Mouse (Mus musculus): ENCODE results near the gene Tlcd2. TPM values are rescaled to one million over a fixed set of nuclear protein-coding genes. Genes with fewer than 3 reads are reported as not detected.

Tlcd2 gene
- polyA plus RNA-seq, 1 experiment from 2014 or later: 8.9 TPM

DNA sequence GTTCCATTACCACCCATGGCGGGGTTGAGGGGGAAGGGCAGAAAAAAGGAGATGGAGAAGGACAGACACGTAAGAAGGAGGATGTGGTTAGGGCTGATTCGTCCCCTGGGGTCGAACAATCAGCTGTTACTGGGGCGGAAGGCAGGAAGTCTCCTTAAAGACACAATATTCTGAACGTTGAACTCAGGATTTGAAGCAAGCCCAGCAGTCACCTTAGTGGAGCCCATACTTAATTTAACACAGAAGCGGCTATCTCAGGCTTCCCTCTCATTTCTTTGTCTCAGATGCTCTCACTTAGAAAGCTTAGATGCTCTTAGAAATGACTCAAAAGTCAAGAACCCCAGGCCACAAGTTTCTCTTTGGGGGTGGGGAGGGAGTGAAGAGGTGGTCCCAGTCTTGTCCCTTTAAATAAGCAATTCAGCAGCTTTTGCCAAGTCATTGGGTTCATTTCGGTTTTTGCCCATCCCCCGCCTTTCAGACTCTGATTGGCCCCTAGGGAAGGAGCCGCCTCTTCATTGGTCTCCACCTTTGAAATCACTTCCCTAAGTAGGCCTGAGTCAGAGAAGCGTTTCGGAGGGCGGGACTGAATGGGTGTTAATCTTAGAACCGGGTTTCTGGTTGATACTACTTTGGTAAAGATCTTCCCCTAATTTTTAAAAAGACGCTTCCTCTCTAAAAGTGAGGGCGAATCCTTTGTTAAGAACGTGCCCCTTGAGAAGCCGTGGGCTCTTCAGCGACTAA, 1.2 kb upstream of the Tlcd2 start:
- Histone ChIP-seq H3K4me3 (ENCODE audit: low read depth, low read length) (peak overlapping the region; percentile 62), H3K9ac (ENCODE audit: low read length) (peak overlapping the region; percentile 54), H3K4me1 (ENCODE audit: control insufficient read depth, insufficient read depth, low read length) (peaks cover 17% of the 10 kb centered on the region), H3K36me3 (ENCODE audit: control insufficient read depth, insufficient read depth, low read length) (no peaks in the 10 kb centered on the region), H3K27me3 (ENCODE audit: control insufficient read depth, insufficient read depth, low read length) (no peaks in the 10 kb centered on the region), H3K9me3 (ENCODE audit: control insufficient read depth, low read length) (no peaks in the 10 kb centered on the region), H3K27ac (ENCODE audit: low read depth, low read length) (peak overlapping the region; percentile 82), H3K4me2 (peak overlapping the region; percentile 91)
- peak; percentile 31; the same call in 1 of the 2 replicates for ATAC-seq (ENCODE audit: low FRiP score)
- WGBS: 2% methylated on average over 19 of the region's 19 CpGs
- peak; percentile 97 for DNase-seq (ENCODE audit: low spot score, missing footprints)

DNA sequence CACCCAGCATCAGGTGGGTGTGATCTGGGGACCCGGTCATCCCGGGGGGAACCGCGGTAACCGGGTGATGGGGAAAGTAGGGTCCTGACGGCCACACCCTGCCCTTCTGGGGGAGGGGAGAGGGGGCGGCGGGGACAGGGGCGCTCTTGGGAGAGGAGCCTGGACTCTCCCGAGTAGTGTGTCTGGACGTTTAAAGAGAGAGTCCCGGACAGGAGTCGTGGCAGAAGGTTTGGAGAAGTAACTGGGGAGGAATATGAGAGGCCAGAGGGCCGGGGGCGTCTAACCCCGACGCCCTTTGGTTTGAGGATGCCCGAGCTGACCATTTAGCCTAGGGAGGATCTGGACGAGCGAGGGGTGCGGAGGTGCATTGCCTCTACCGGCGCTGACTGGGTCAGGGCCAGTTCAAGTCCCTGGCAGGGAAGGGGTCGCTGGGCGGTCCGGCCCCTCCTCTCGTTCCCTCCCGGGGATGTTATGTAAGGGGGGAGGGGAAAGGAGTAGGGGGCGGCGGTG, 283 bp downstream of the Tlcd2 start:
- H3K9ac ChIP-seq (ENCODE audit: low read length): peak overlapping the region; percentile 63
- under 1% methylated on average over 26 of the region's 30 CpGs for WGBS
- H3K36me3 ChIP-seq (ENCODE audit: control insufficient read depth, insufficient read depth, low read length): no peaks in the 10 kb centered on the region
- no peaks in the 10 kb centered on the region for H3K27me3 ChIP-seq (ENCODE audit: control insufficient read depth, insufficient read depth, low read length)
- H3K4me1 ChIP-seq (ENCODE audit: control insufficient read depth, insufficient read depth, low read length): peaks cover 17% of the 10 kb centered on the region
- H3K4me3 ChIP-seq (ENCODE audit: low read depth, low read length): peak overlapping the region; percentile 62
- DNase-seq (ENCODE audit: low spot score, missing footprints) (peak; percentile 85), ATAC-seq (ENCODE audit: low FRiP score) (peak; percentile 65)
- no peaks in the 10 kb centered on the region for H3K9me3 ChIP-seq (ENCODE audit: control insufficient read depth, low read length)
- no peak overlapping the region for H3K27ac ChIP-seq (ENCODE audit: low read depth, low read length)
- peak overlapping the region; percentile 69 for H3K4me2 ChIP-seq

DNA sequence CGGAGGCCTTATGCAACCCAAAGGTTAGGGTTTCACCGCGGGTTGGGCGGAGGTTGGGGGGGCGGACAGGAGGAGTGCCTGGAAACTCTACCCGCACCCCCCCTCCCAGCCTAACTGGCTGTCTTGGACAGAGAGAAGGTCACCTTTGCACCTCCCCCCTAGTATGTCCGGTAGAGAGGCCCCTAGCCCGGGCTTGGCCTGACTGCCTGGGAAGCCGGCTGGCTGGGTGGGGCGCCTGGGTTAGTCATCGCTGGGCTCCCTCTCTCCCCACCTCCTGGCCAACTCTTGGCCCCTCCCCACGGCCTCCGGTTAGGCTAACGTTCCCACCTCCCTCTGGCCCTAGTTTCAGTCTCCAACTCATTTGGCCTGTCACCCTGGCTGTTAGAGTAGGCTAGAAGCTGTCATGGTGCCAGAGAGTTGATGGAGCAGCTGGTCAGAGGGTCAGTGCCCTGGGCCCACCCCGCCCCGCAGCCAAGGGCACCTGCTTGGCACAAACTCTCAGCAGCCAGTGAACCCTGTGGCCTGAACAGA, 803 bp downstream of the Tlcd2 start:
- Histone ChIP-seq H3K27ac (ENCODE audit: low read depth, low read length) (no peak overlapping the region), H3K36me3 (ENCODE audit: control insufficient read depth, insufficient read depth, low read length) (no peaks in the 10 kb centered on the region), H3K9ac (ENCODE audit: low read length) (peak overlapping the region; percentile 63), H3K9me3 (ENCODE audit: control insufficient read depth, low read length) (no peaks in the 10 kb centered on the region), H3K27me3 (ENCODE audit: control insufficient read depth, insufficient read depth, low read length) (no peaks in the 10 kb centered on the region), H3K4me3 (ENCODE audit: low read depth, low read length) (peak overlapping the region; percentile 62), H3K4me2 (peak overlapping the region; percentile 69), H3K4me1 (ENCODE audit: control insufficient read depth, insufficient read depth, low read length) (peaks cover 17% of the 10 kb centered on the region)
- DNase-seq (ENCODE audit: low spot score, missing footprints) (no peak), ATAC-seq (ENCODE audit: low FRiP score) (no peak)
- WGBS: 7% methylated on average over 13 of the region's 16 CpGs

DNA sequence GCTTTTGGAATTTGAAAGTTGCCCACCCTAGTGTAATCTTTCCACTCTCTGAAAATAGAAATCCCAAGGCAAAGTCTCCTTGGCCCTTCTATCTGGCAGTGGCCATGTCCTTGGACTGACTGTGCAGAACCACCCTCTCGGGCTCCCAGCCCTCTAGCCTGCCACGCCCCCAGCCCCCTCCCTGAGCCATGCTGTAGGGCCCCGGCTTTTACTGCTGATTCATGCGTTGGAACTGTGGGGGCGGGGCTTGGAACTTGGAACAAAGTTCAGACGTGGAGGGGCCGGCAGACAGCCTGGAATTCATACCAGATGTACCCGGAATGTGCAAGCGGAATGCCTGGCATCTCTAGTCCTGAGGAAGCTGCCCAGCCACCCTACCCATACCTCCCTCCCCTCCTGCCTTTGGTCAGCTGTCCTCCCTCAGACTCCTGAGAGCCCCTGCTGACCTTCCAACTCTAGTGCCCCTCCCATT, 1.4 kb downstream of the Tlcd2 start:
- H3K9me3 ChIP-seq (ENCODE audit: control insufficient read depth, low read length): no peaks in the 10 kb centered on the region
- DNase-seq (ENCODE audit: low spot score, missing footprints) (peak; percentile 87), ATAC-seq (ENCODE audit: low FRiP score) (no peak)
- 9% methylated on average over 9 of the region's 9 CpGs for WGBS
- no peaks in the 10 kb centered on the region for H3K36me3 ChIP-seq (ENCODE audit: control insufficient read depth, insufficient read depth, low read length)
- peak overlapping the region; percentile 69 for H3K4me2 ChIP-seq
- H3K27me3 ChIP-seq (ENCODE audit: control insufficient read depth, insufficient read depth, low read length): no peaks in the 10 kb centered on the region
- no peak overlapping the region for H3K4me3 ChIP-seq (ENCODE audit: low read depth, low read length)
- H3K4me1 ChIP-seq (ENCODE audit: control insufficient read depth, insufficient read depth, low read length): peaks cover 17% of the 10 kb centered on the region
- no peak overlapping the region; the same call in 1 of the 2 replicates for H3K9ac ChIP-seq (ENCODE audit: low read length)
- H3K27ac ChIP-seq (ENCODE audit: low read depth, low read length): no peak overlapping the region

DNA sequence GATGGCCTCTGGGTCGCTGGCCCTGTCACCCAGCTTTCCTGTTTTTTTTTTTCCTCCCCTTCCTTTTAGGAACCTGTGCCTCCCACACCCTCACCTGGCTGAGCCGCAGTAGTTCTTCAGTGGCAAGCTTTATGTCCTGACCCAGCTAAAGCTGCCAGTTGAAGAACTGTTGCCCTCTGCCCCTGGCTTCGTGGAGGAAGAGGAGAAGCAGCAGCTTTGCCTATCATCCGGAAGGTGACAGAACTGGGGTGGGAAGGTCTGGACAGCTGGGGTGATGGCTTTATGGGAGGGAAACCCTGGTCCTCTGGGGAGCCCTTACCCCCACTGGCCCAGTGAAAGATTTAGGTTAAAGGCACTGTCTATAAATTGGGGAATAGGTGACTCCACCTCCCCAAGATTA, 2.1 kb downstream of the Tlcd2 start:
- no peaks in the 10 kb centered on the region for H3K36me3 ChIP-seq (ENCODE audit: control insufficient read depth, insufficient read depth, low read length)
- H3K4me1 ChIP-seq (ENCODE audit: control insufficient read depth, insufficient read depth, low read length): peaks cover 17% of the 10 kb centered on the region
- H3K27ac ChIP-seq (ENCODE audit: low read depth, low read length): no peak overlapping the region
- no peak overlapping the region for H3K4me2 ChIP-seq
- ATAC-seq (ENCODE audit: low FRiP score) (no peak), DNase-seq (ENCODE audit: low spot score, missing footprints) (no peak)
- no peak overlapping the region for H3K4me3 ChIP-seq (ENCODE audit: low read depth, low read length)
- H3K9ac ChIP-seq (ENCODE audit: low read length): no peak overlapping the region
- 72% methylated on average over 4 of the region's 4 CpGs for WGBS
- H3K27me3 ChIP-seq (ENCODE audit: control insufficient read depth, insufficient read depth, low read length): no peaks in the 10 kb centered on the region
- H3K9me3 ChIP-seq (ENCODE audit: control insufficient read depth, low read length): no peaks in the 10 kb centered on the region

DNA sequence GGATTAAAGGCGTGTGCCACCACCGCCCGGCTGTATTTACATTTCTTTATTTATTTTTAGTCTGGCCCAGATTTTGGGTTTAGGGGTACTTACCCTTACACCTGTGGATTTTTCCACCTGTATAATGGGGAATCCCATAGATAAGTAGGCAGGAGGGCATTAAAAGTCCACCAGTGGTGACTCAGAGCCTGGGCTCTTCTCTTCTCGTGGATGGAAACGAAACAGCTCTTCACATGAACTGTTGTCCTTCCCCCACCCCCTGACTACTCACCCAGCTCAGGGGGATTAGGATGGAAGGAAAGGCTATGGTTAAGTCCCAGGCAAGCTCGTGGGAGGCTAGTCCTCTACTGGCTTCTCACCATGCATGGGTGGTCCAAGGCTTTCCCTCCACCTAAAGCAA, 2.9 kb downstream of the Tlcd2 start:
- H3K4me2 ChIP-seq: no peak overlapping the region
- H3K9ac ChIP-seq (ENCODE audit: low read length): no peak overlapping the region
- DNase-seq (ENCODE audit: low spot score, missing footprints) (no peak), ATAC-seq (ENCODE audit: low FRiP score) (no peak)
- H3K36me3 ChIP-seq (ENCODE audit: control insufficient read depth, insufficient read depth, low read length): no peaks in the 10 kb centered on the region
- no peaks in the 10 kb centered on the region for H3K9me3 ChIP-seq (ENCODE audit: control insufficient read depth, low read length)
- H3K27ac ChIP-seq (ENCODE audit: low read depth, low read length): no peak overlapping the region
- peaks cover 17% of the 10 kb centered on the region for H3K4me1 ChIP-seq (ENCODE audit: control insufficient read depth, insufficient read depth, low read length)
- no peaks in the 10 kb centered on the region for H3K27me3 ChIP-seq (ENCODE audit: control insufficient read depth, insufficient read depth, low read length)
- no peak overlapping the region for H3K4me3 ChIP-seq (ENCODE audit: low read depth, low read length)
- WGBS: 86% methylated on average over 6 of the region's 6 CpGs

DNA sequence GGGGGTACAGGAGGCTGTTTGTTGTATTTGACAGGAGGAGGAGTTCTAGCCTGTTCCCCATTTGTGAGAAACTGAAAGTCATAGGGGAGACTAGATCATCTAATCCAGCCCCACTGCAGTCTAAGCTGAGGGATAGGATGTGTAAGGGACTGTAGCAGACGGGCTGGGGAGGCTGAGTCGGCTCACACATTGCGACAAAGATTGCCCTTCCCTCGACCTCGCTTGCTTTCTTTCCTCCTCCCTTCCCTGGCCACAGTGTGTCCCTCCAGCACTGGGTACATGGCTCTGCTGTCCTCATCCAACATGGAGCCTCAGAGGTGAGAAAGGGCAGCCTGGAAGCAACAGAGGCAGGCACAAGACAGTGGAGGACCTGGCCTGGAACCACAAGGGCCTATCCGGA, 3.5 kb downstream of the Tlcd2 start:
- H3K27me3 ChIP-seq (ENCODE audit: control insufficient read depth, insufficient read depth, low read length): no peaks in the 10 kb centered on the region
- 89% methylated on average over 6 of the region's 6 CpGs for WGBS
- no peak overlapping the region for H3K4me3 ChIP-seq (ENCODE audit: low read depth, low read length)
- no peak overlapping the region for H3K9ac ChIP-seq (ENCODE audit: low read length)
- H3K4me2 ChIP-seq: no peak overlapping the region
- ATAC-seq (ENCODE audit: low FRiP score) (no peak), DNase-seq (ENCODE audit: low spot score, missing footprints) (no peak)
- no peaks in the 10 kb centered on the region for H3K36me3 ChIP-seq (ENCODE audit: control insufficient read depth, insufficient read depth, low read length)
- H3K27ac ChIP-seq (ENCODE audit: low read depth, low read length): no peak overlapping the region
- peaks cover 12% of the 10 kb centered on the region for H3K4me1 ChIP-seq (ENCODE audit: control insufficient read depth, insufficient read depth, low read length)
- no peaks in the 10 kb centered on the region for H3K9me3 ChIP-seq (ENCODE audit: control insufficient read depth, low read length)

DNA sequence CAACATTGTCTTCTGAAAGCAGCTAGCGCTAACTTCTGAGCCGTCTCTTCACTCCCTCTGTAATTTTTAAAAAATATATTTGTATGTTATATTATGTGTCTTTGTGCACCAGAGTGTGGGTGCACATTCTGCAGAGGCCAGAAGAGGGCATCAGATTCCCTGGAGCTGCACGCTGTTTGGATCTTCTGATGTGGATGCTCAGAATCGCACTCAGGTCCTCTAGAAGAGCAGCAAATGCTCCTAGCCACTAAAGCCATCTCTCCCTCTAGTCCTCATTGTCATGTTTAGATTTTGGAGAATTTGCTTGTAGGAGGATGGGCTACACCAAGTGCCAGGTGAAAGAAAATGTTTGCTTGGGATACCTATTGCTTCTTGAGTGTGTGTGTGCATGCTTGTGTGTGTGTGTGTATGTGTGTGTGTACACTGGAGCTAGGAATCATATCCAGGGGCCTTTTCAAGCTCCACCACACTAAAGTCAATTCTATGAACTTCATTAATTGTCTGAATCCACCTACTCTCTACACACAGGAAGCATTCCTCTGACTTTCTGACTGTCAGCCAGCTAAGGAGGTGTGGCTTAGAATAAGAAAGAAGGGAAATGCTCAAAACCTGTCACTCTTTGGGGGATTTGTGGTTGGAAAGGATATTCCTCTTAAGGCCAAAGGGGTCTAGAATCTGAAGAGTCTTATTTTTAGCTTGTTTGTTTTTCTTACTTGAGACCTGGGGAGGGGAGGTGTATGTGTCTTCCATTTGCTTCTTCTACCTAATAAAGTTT, 5.4 kb downstream of the Tlcd2 start:
- peak; percentile 82 for DNase-seq (ENCODE audit: low spot score, missing footprints)
- Histone ChIP-seq H3K4me2 (no peak overlapping the region), H3K27ac (ENCODE audit: low read depth, low read length) (no peak overlapping the region), H3K9me3 (ENCODE audit: control insufficient read depth, low read length) (no peaks in the 10 kb centered on the region), H3K9ac (ENCODE audit: low read length) (no peak overlapping the region), H3K27me3 (ENCODE audit: control insufficient read depth, insufficient read depth, low read length) (no peaks in the 10 kb centered on the region), H3K36me3 (ENCODE audit: control insufficient read depth, insufficient read depth, low read length) (no peaks in the 10 kb centered on the region), H3K4me3 (ENCODE audit: low read depth, low read length) (no peak overlapping the region), H3K4me1 (ENCODE audit: control insufficient read depth, insufficient read depth, low read length) (peaks cover 7% of the 10 kb centered on the region)
- ATAC-seq (ENCODE audit: low FRiP score): no peak
- WGBS: 95% methylated on average over 4 of the region's 4 CpGs
